Mouse (Mus musculus) G1E (cell line): ENCODE measurements around the gene Cbx3.

ENCODE experiments used
- CTCF ChIP-seq: IDR thresholded peaks from 2 replicates; pipeline ENCODE4 v1.5.1; 2012; ENCODE audit warnings: low read depth, low read length, inconsistent platforms, mixed read lengths
- GATA1 ChIP-seq: IDR thresholded peaks from 2 replicates; pipeline ENCODE4 v1.6.1; 2012; ENCODE audit warnings: borderline replicate concordance, low read length, inconsistent platforms, mixed read lengths
- TAL1 ChIP-seq: conservative IDR thresholded peaks from 2 replicates; pipeline ENCODE4 v1.6.1; 2012; ENCODE audit warnings: low read depth, low read length, inconsistent platforms, mixed read lengths

DNA sequence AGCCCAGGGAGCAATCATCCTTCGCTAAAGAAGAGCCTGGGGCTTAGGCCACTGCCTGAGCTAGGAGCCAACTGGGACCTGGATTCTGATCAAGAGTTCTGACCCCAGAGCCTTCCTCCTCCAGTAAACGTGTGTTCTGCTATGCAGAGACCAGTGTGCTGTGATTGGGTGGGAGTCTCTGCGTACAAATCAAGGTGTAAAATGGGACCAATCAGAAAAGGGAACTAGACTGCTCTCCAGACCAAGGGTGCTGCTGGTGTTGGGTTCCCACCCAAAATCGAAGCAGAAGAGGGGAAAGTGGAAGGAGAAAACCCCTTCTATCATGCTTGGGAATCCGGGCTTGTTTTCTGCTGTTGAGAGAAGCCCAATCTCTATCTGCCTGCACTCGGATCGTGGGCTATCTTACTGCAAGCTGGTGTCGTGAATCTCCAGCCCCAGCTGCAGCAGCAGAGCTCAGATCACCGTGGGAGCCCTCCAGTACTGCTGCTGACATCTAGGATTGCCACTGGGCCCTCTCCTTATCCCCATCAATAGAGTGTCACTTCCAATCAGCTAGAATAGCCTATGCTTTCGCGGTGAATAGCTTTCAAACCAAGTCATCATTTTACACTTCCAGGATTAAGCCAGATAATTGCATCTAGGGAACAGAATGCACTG lies 46.6 kb upstream of the Cbx3 start:
- no peak for TF ChIP-seq CTCF
- no peak for TF ChIP-seq TAL1
- TF ChIP-seq GATA1: no peak
